Mouse (Mus musculus) ES-E14 (cell line): Measurements from ENCODE around the gene BC034090. TPM values are rescaled to one million over a fixed set of nuclear protein-coding genes. Genes with fewer than 3 reads are reported as not detected.

Experiments used
- DNase-seq: peaks from one replicate; pipeline ENCODE4 v3.0.0-alpha.2; 2013; ENCODE audit warnings: low read depth, low spot score
- H3K27ac ChIP-seq: 2 replicates; pipeline ENCODE4 v1.5.1; 2012; ENCODE audit warnings: low read depth, mild to moderate bottlenecking, low read length, moderate library complexity, mixed read lengths; ENCODE audit not compliant: poor library complexity, insufficient read depth, severe bottlenecking
- H3K36me3 ChIP-seq: 2 replicates; pipeline ENCODE4 v1.6.1; 2012; ENCODE audit warnings: mild to moderate bottlenecking, low read length, moderate library complexity, mixed read lengths; ENCODE audit not compliant: control insufficient read depth, poor library complexity, insufficient read depth, severe bottlenecking
- H3K4me1 ChIP-seq, 2 experiments: fragments of 150-350 bp in 1 of 2; sonication (generic) in 1 of 2; 2 replicates each; pipeline ENCODE4 v1.6.1; 2012; ENCODE audit warnings: low read length in 2 of 2, mild to moderate bottlenecking in 1 of 2, mixed read lengths in 1 of 2; ENCODE audit not compliant: control insufficient read depth in 2 of 2, insufficient read depth in 2 of 2, poor library complexity in 1 of 2
- H3K4me3 ChIP-seq, 2 experiments: fragments of 150-350 bp in 1 of 2; sonication (generic) in 1 of 2; 2 replicates each; pipeline ENCODE4 v1.5.1; 2012; ENCODE audit warnings: low read length in 2 of 2, low read depth in 1 of 2, mild to moderate bottlenecking in 1 of 2, mixed read lengths in 1 of 2; ENCODE audit not compliant: insufficient read depth in 1 of 2, poor library complexity in 1 of 2, severe bottlenecking in 1 of 2
- H3K9ac ChIP-seq: 2 replicates; pipeline ENCODE4 v1.6.1; 2012; ENCODE audit warnings: low read depth, mild to moderate bottlenecking, low read length, mixed read lengths; ENCODE audit not compliant: poor library complexity, insufficient read depth, severe bottlenecking
- H3K9me3 ChIP-seq: fragments of 150-350 bp; sonication (generic); 2 replicates; pipeline ENCODE4 v1.6.1; 2012; ENCODE audit warnings: low read depth, mild to moderate bottlenecking, low read length; ENCODE audit not compliant: control insufficient read depth, insufficient read depth
- CHD2 ChIP-seq: IDR thresholded peaks from 2 replicates; pipeline ENCODE4 v1.6.1; 2014; ENCODE audit warnings: mild to moderate bottlenecking, low read depth, low read length, inconsistent platforms
- HCFC1 ChIP-seq: IDR thresholded peaks from 2 replicates; pipeline ENCODE4 v1.6.1; 2012; ENCODE audit warnings: low read length, inconsistent platforms, borderline replicate concordance; ENCODE audit not compliant: insufficient read depth
- MAFK ChIP-seq: IDR thresholded peaks from 2 replicates; pipeline ENCODE4 v1.6.1; 2014; ENCODE audit warnings: mild to moderate bottlenecking, low read depth, low read length, inconsistent platforms; ENCODE audit not compliant: insufficient read depth
- ZC3H11A ChIP-seq: IDR thresholded peaks from 2 replicates; pipeline ENCODE4 v1.6.1; 2012; ENCODE audit warnings: low read depth, mild to moderate bottlenecking, inconsistent platforms, low read length, borderline replicate concordance
- ZNF384 ChIP-seq: IDR thresholded peaks from 2 replicates; pipeline ENCODE4 v1.6.1; 2012; ENCODE audit warnings: low read depth, low read length, inconsistent platforms
- in situ Hi-C, 2 experiments: fragments of 600-800 bp; cut with MboI; formaldehyde crosslinking; loops; one replicate each; pipeline ENCODE4 v1.15.1; 2025; ENCODE audit warnings: low sequenced_read_pairs in 2 of 2, inconsistent platforms in 1 of 2; ENCODE audit not compliant: unreplicated experiment in 2 of 2
- total RNA-seq: library from RNA; depleted of rRNA; stranded (reverse); fragments of 300-350 nt; gene quantifications from 2 replicates; pipeline ENCODE4 v1.2.3, GENCODE M21; 2012

BC034090 gene
- total RNA-seq, 1 experiment, result 7.8 TPM

DNA sequence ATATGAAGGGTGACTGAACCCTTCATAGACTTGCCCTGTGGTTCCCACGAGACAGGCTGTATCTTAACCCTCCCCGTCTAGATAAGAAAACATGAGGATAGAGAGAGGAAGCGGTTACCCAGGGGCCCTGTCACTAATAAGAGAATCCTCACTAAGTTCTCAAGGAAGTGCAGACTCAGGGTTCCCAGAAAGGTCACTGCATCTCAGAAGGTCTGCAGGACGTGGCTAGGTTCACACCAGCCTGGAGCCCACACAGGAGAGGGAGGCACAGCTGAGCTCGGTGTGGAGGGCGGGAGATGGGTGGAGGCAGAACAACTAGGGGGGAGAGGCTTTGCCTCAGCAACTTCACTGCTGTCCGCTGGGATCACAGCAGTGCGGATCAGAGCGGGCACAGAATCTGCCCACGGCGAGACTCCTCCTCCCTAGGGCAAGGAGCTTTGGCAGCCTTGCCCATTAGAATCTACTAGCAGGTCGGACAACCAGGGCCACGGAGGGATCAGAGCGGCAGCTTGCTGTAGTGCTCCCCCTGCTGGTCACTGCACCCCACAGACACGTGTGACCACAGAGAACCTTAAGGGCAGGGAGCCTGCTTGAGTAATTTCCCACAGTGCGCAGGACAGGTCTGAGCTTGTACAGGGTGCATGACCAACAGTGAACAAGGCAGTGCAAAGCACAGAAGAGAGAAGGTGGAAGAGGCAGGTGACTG is 20.2 kb downstream of the BC034090 start:
- H3K9me3 ChIP-seq, result no peaks in the 10 kb centered on the region
- peak overlapping the region; percentile 63; the same call in 1 of the 2 replicates for H3K9ac ChIP-seq
- H3K4me1 ChIP-seq, result peaks cover 0 to 5% of the 10 kb centered on the region in 2 experiments; a peak in 1 of 4 replicates
- H3K4me3 ChIP-seq, result peak overlapping the region; percentile 55 to 64
- peak; percentile 80 for DNase-seq
- no peak overlapping the region for H3K27ac ChIP-seq
- no peaks in the 10 kb centered on the region for H3K36me3 ChIP-seq
- in situ Hi-C loops, result loop anchor here (10.0 to 25.0 kb wide), 3 partner anchors 199 to 439 kb away; no protein-coding TSS in a partner anchor
- peak; percentile 11; the same call in 1 of the 2 replicates for TF ChIP-seq ZC3H11A
- no peak for TF ChIP-seq CHD2

DNA sequence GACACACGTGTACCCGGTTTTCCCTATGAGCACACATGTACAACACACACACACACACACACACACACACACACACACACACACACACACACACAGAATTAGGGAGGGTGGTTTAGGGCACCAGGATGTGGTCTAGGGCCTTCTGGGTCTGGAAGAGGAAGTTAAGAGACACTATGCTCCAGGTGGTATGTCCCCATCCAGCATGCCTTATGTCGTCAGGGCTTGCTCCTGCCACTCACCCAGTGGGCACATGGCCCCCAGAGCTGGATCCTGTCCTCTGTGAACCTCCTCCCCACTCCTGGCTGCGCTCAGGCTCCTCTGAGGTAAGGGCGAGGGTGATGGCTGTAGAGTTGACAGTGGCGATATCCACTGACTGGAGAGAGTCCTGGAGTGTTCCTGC is 21.2 kb downstream of the BC034090 start:
- TF ChIP-seq CHD2, result no peak
- TF ChIP-seq HCFC1, result no peak
- no peak for DNase-seq
- no peak overlapping the region for H3K27ac ChIP-seq
- in situ Hi-C loops, result loop anchor here (10.0 to 25.0 kb wide), 3 partner anchors 198 to 438 kb away; no protein-coding TSS in a partner anchor
- no peak overlapping the region for H3K4me3 ChIP-seq
- peaks cover 0 to 5% of the 10 kb centered on the region in 2 experiments; a peak in 1 of 4 replicates for H3K4me1 ChIP-seq
- H3K9ac ChIP-seq, result no peak overlapping the region
- no peaks in the 10 kb centered on the region for H3K9me3 ChIP-seq
- no peaks in the 10 kb centered on the region for H3K36me3 ChIP-seq

DNA sequence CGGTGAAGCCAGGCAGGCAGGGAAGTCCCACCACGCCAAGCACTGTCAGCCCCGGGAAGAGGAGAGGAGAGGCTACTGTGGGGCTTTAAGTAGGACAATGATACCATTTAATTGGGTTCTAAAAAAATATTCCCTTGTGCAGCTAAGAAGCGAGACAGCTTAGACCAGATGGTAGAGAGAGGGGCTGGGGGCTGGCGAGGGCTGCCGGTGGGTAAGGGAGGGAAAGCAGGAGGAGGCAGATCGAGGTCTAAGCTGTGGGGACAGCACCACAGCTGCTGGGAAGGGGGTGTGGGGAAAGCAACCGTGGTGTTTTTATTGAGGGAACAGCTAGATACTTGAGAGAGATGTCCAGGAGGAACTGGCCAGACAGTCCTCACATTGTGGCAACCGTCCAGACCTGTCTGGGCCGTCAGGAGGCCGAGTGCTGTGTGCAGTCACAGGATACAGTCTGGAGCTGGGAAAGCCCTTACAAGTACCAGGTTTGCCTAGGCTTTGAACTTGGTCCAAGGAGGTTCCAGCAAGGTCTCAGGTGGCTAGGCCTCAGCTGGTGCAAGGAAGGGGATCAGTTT is 22.1 kb downstream of the BC034090 start:
- H3K27ac ChIP-seq, result no peak overlapping the region
- no peak for DNase-seq
- no peak overlapping the region for H3K9ac ChIP-seq
- TF ChIP-seq ZC3H11A (no peak), HCFC1 (no peak), ZNF384 (no peak), MAFK (no peak), CHD2 (no peak)
- peaks cover 0 to 5% of the 10 kb centered on the region in 2 experiments; a peak in 1 of 4 replicates for H3K4me1 ChIP-seq
- H3K36me3 ChIP-seq, result no peaks in the 10 kb centered on the region
- no peaks in the 10 kb centered on the region for H3K9me3 ChIP-seq
- in situ Hi-C loops, result loop anchor here (10.0 to 25.0 kb wide), 3 partner anchors 197 to 437 kb away; no protein-coding TSS in a partner anchor
- no peak overlapping the region for H3K4me3 ChIP-seq

DNA sequence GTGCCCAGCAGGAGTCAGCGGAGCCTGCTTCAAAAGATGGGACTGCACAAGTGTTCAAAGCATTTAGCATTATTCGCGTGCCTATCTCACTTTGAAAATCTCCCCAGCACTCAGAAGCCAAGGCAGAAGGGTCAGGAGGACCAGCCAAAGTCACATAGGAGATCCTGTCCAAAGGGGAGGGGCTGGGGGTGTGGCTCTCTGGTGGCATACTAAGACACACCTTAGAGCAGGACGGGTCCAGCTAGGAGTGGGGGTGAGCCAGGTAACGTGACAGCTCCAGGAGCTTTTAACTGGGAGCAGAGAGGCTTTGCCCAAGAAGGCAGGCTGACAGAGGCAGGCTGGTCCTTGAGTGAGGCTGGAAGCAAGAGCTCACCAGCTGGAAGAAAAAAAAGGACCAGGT is 25.3 kb downstream of the BC034090 start:
- H3K9ac ChIP-seq, result no peak overlapping the region
- no peaks in the 10 kb centered on the region for H3K4me1 ChIP-seq

More for the DNA sequence above, 25.3 kb downstream of the BC034090 start:
- Histone ChIP-seq H3K9me3 (no peaks in the 10 kb centered on the region), H3K36me3 (no peaks in the 10 kb centered on the region), H3K4me3 (no peak overlapping the region), H3K27ac (no peak overlapping the region)
- in situ Hi-C loops, result loop anchor here (5.0 to 25.0 kb wide), 2 partner anchors 192 to 432 kb away; no protein-coding TSS in a partner anchor
- TF ChIP-seq ZC3H11A (no peak), ZNF384 (no peak), MAFK (no peak), CHD2 (no peak), HCFC1 (no peak)
- DNase-seq, result no peak
